Mouse (Mus musculus) lung, adult 2 months (tissue): Measurements from ENCODE around the gene Jmy.

Experiments
- CTCF ChIP-seq: fragments of 200-500 bp; IDR thresholded peaks from 2 replicates; pipeline ENCODE4 v1.5.1; 2011; ENCODE audit warnings: mild to moderate bottlenecking, low read length, control low read depth; ENCODE audit not compliant: insufficient read depth
- POLR2A ChIP-seq: fragments of 200-500 bp; IDR thresholded peaks from 2 replicates; pipeline ENCODE4 v1.6.1; 2011; ENCODE audit warnings: low read depth, mild to moderate bottlenecking, control low read depth, low read length, borderline replicate concordance; ENCODE audit errors: extremely low read depth

DNA sequence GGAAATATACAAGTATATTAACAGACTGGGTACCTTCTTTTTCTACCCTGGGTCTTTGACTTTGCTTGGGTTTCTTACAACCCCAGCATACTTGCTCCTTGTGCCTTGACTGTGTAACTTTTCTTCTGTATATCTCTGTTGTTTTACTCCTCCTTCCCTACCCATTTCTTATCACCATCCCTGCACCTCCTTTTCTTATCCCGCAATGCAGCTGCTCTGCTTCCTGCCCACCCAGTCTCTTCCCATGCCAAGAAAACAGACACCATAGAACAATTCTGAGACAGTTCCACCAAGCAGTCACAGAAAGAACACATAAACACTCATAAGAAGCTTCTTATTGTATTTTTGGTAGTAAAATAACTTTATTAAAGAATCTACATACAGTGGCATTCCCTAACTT lies 118.3 kb downstream of the Jmy start:
- TF ChIP-seq CTCF (no peak), POLR2A (no peak)
